Mouse (Mus musculus) embryonic fibroblast, embryonic 13.5 days (primary cell): ENCODE results near the gene Erc2.

Source experiments
- CTCF ChIP-seq: IDR thresholded peaks from 2 replicates; pipeline ENCODE4 v1.5.1; 2011; ENCODE audit warnings: mild to moderate bottlenecking, control low read depth, low read length, moderate library complexity, borderline replicate concordance; ENCODE audit not compliant: insufficient read depth
- POLR2A ChIP-seq: IDR thresholded peaks from 2 replicates; pipeline ENCODE4 v1.6.1; 2011; ENCODE audit warnings: low read depth, mild to moderate bottlenecking, control low read depth, low read length, moderate library complexity

DNA sequence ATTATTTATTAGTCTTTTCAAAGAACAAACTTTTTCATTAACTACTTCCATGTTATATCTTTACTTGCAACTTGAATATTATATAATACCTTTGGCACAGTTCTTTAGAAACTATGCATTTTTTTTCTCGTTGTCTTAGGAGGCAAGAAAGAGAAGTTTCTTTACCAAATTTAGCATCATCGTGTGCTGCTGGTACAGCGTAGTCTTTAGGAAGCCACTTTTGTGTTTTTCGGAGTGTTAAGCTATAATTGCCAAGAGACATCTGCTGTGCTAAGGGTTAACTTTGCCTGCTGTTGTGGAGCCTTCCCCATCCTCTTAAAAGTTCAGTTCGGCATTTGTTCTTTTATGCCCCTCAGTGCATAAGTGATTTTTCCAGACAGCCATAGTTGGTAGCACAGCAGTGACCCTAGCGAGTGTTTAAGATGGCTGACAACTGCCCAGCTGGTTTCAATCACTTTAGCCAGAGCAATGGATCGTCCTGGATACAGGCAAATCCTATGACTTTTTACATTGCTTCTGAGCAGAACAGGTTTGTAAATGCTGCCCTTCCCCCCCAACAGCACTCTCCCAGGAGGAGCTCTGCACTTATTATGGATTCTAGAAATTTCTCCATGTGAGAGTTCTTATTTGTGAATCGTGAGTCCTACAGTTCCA lies 570.6 kb downstream of the Erc2 start:
- no peak for TF ChIP-seq POLR2A
- no peak for TF ChIP-seq CTCF
